Mouse (Mus musculus) G1E (cell line): ENCODE measurements around the gene Coro1b.

Experiments
- CTCF ChIP-seq: IDR thresholded peaks from 2 replicates; pipeline ENCODE4 v1.5.1; 2012; ENCODE audit warnings: low read depth, low read length, inconsistent platforms, mixed read lengths
- GATA1 ChIP-seq: IDR thresholded peaks from 2 replicates; pipeline ENCODE4 v1.6.1; 2012; ENCODE audit warnings: borderline replicate concordance, low read length, inconsistent platforms, mixed read lengths
- POLR2AphosphoS5 ChIP-seq: IDR thresholded peaks from 2 replicates; pipeline ENCODE4 v1.6.1; 2012; ENCODE audit warnings: low read depth, low read length, inconsistent platforms; ENCODE audit not compliant: insufficient replicate concordance
- TAL1 ChIP-seq: conservative IDR thresholded peaks from 2 replicates; pipeline ENCODE4 v1.6.1; 2012; ENCODE audit warnings: low read depth, low read length, inconsistent platforms, mixed read lengths

DNA sequence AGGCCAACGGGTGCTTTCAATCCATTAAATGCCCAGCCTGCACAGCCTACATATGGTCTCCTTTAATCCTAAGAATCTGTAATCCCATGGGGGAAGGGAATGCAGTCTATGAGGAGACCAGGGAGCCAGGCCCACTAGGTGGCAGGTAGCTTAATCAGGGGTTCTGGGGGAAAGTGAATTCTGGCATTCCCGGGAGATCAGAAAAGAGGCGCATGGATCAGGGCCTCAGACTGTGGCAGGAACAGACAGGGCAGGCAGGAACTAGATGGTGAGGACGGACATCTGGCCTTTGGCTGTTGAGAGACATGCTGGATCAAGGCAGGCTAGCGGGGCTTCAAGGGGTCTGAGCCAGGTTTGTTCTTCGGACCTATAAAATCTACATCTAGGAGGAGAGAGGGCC is 47.0 kb upstream of the Coro1b start:
- TF ChIP-seq GATA1 (no peak), CTCF (no peak), TAL1 (no peak), POLR2AphosphoS5 (no peak)
